Mouse (Mus musculus) kidney, adult 18-20 months (tissue): ENCODE measurements at regions not wholly inside any gene's neighbourhood (a gene's known extent, or its start where the extent isn't known, plus 50 kb on each side); places are given as distances from the start of the nearest gene placed in this dataset.

Experiments
- DNase-seq: peaks from one replicate; pipeline ENCODE4 v3.0.0; 2021

GRCm38 (mm10) chr9:59232682-59233081, 58.7 kb upstream of the Adpgk start:
- DNase-seq: no peak

GRCm38 (mm10) chr9:59231947-59232346, 59.4 kb upstream of the Adpgk start:
- DNase-seq: no peak

GRCm38 (mm10) chr9:59231186-59231585, 60.2 kb upstream of the Adpgk start:
- DNase-seq: no peak

- no peak for DNase-seq
These were observed 61.2 kb upstream of the Adpgk start for GRCm38 (mm10) chr9:59230161-59230560.

GRCm38 (mm10) chr9:59227948-59228347, 63.4 kb upstream of the Adpgk start:
- no peak for DNase-seq

- DNase-seq: no peak
These were observed 65.0 kb upstream of the Adpgk start for GRCm38 (mm10) chr9:59226361-59226760.

GRCm38 (mm10) chr9:59219277-59219676, 72.1 kb upstream of the Adpgk start:
- DNase-seq: no peak

GRCm38 (mm10) chr9:59202654-59203514, 88.5 kb upstream of the Adpgk start:
- no peak for DNase-seq

- DNase-seq: no peak
These were observed 91.7 kb upstream of the Adpgk start for GRCm38 (mm10) chr9:59199495-59200196.

GRCm38 (mm10) chr9:59198221-59198875, 93.0 kb upstream of the Adpgk start:
- DNase-seq: no peak

- no peak for DNase-seq
These were observed 93.9 kb upstream of the Adpgk start for GRCm38 (mm10) chr9:59197506-59197905.

GRCm38 (mm10) chr9:59193971-59194370, 97.4 kb upstream of the Adpgk start:
- DNase-seq: no peak

GRCm38 (mm10) chr9:59189141-59189540, 102.2 kb upstream of the Adpgk start:
- peak; percentile 7 for DNase-seq

GRCm38 (mm10) chr9:59188411-59188810, 102.9 kb upstream of the Adpgk start:
- no peak for DNase-seq

GRCm38 (mm10) chr9:59186326-59186725, 105.0 kb upstream of the Adpgk start:
- DNase-seq: no peak

- DNase-seq: no peak
These were observed 107.3 kb upstream of the Adpgk start for GRCm38 (mm10) chr9:59184089-59184488.

- no peak for DNase-seq
These were observed 108.5 kb upstream of the Adpgk start for GRCm38 (mm10) chr9:59182906-59183305.

GRCm38 (mm10) chr9:59182490-59182889, 108.9 kb upstream of the Adpgk start:
- DNase-seq: no peak

- DNase-seq: peak; percentile 16
These were observed 119.8 kb upstream of the Adpgk start for GRCm38 (mm10) chr9:59171576-59171975.

GRCm38 (mm10) chr9:59163390-59163976, 127.2 kb upstream of the Neo1 start:
- no peak for DNase-seq

GRCm38 (mm10) chr9:59162954-59163353, 126.7 kb upstream of the Neo1 start:
- no peak for DNase-seq

GRCm38 (mm10) chr9:59157663-59158062, 121.4 kb upstream of the Neo1 start:
- DNase-seq: no peak

- DNase-seq: no peak
These were observed 117.7 kb upstream of the Neo1 start for GRCm38 (mm10) chr9:59153945-59154344.
